Mouse (Mus musculus): Measurements from ENCODE around the gene Cirbp. TPM values are rescaled to one million over a fixed set of nuclear protein-coding genes. Genes with fewer than 3 reads are reported as not detected.
A peak's percentile ranks its signal among the peaks of the same experiment; 100 is the strongest.

Cirbp gene
- total and polyA plus RNA-seq, 2 experiments = 25.9 to 37.0 TPM

GRCm38 (mm10) chr10:80157141-80157929 lies 8.4 kb upstream of the Cirbp start:
- Histone ChIP-seq H3K4me1 (ENCODE audit: control insufficient read depth, insufficient read depth, low read length) (peaks cover 45% of the 10 kb centered on the region), H3K27me3 (ENCODE audit: control insufficient read depth, insufficient read depth, low read length) (no peaks in the 10 kb centered on the region), H3K27ac (replicated peaks; ENCODE audit: insufficient read depth, low read depth, low read length) (0 out of 2 replicates have a peak overlapping the region, but pooled peaks have one; percentile 3), H3K9ac (ENCODE audit: low read depth, low read length) (no peak overlapping the region), H3K36me3 (ENCODE audit: control insufficient read depth, insufficient read depth, low read length) (peaks cover 27% of the 10 kb centered on the region), H3K79me2 (ENCODE audit: control insufficient read depth, insufficient read depth, low read length) (peaks cover 5% of the 10 kb centered on the region; the same call in 1 of the 2 replicates), H3K4me3 (ENCODE audit: insufficient read depth, low read depth, low read length) (no peak overlapping the region)
- no peak for DNase-seq (ENCODE audit: extremely low read depth, low read depth, low spot score)
- WGBS = 69% methylated on average over 15 of the region's 15 CpGs
- no peak for TF ChIP-seq POLR2A (IDR thresholded peaks at IDR 0.05; ENCODE audit: extremely low read depth, insufficient read depth, low read length)
- TF ChIP-seq CTCF (IDR thresholded peaks at IDR 0.05; ENCODE audit: low read depth, low read length) = no peak

- Histone ChIP-seq H3K27me3 (ENCODE audit: control insufficient read depth, insufficient read depth, low read length) (no peaks in the 10 kb centered on the region), H3K79me2 (ENCODE audit: control insufficient read depth, insufficient read depth, low read length) (peaks cover 3% of the 10 kb centered on the region; the same call in 1 of the 2 replicates), H3K36me3 (ENCODE audit: control insufficient read depth, insufficient read depth, low read length) (peaks cover 27% of the 10 kb centered on the region), H3K4me1 (ENCODE audit: control insufficient read depth, insufficient read depth, low read length) (peaks cover 38% of the 10 kb centered on the region), H3K9ac (ENCODE audit: low read depth, low read length) (peak overlapping the region; percentile 23), H3K27ac (replicated peaks; ENCODE audit: insufficient read depth, low read depth, low read length) (peak overlapping the region; percentile 72), H3K4me3 (ENCODE audit: insufficient read depth, low read depth, low read length) (no peak overlapping the region)
- TF ChIP-seq POLR2A (IDR thresholded peaks at IDR 0.05; ENCODE audit: extremely low read depth, insufficient read depth, low read length) = no peak
- no peak for TF ChIP-seq CTCF (IDR thresholded peaks at IDR 0.05; ENCODE audit: low read depth, low read length)
- WGBS = 5% methylated on average over 18 of the region's 18 CpGs
- peak; percentile 47 for DNase-seq (ENCODE audit: extremely low read depth, low read depth, low spot score)
Observed at GRCm38 (mm10) chr10:80158307-80158986, 7.3 kb upstream of the Cirbp start.

- H3K79me2 ChIP-seq (ENCODE audit: control insufficient read depth, insufficient read depth, low read length) = peaks cover 3% of the 10 kb centered on the region; the same call in 1 of the 2 replicates
- TF ChIP-seq POLR2A (IDR thresholded peaks at IDR 0.05; ENCODE audit: extremely low read depth, insufficient read depth, low read length) = no peak
- TF ChIP-seq CTCF (IDR thresholded peaks at IDR 0.05; ENCODE audit: low read depth, low read length) = no peak
- H3K9ac ChIP-seq (ENCODE audit: low read depth, low read length) = peak overlapping the region; percentile 28
- peak overlapping the region; percentile 72 for H3K27ac ChIP-seq (replicated peaks; ENCODE audit: insufficient read depth, low read depth, low read length)
- no peaks in the 10 kb centered on the region for H3K27me3 ChIP-seq (ENCODE audit: control insufficient read depth, insufficient read depth, low read length)
- peaks cover 24% of the 10 kb centered on the region for H3K36me3 ChIP-seq (ENCODE audit: control insufficient read depth, insufficient read depth, low read length)
- 0 out of 2 replicates have a peak overlapping the region, but pooled peaks have one; percentile 1 for H3K4me3 ChIP-seq (ENCODE audit: insufficient read depth, low read depth, low read length)
- 2% methylated on average over 12 of the region's 12 CpGs for WGBS
- DNase-seq (ENCODE audit: extremely low read depth, low read depth, low spot score) = peak; percentile 67
- H3K4me1 ChIP-seq (ENCODE audit: control insufficient read depth, insufficient read depth, low read length) = peaks cover 35% of the 10 kb centered on the region
Observed at GRCm38 (mm10) chr10:80159021-80159560, 6.7 kb upstream of the Cirbp start.

GRCm38 (mm10) chr10:80159561-80160454 lies 6.0 kb upstream of the Cirbp start:
- Histone ChIP-seq H3K27me3 (ENCODE audit: control insufficient read depth, insufficient read depth, low read length) (no peaks in the 10 kb centered on the region), H3K4me3 (ENCODE audit: insufficient read depth, low read depth, low read length) (peak overlapping the region; percentile 34), H3K36me3 (ENCODE audit: control insufficient read depth, insufficient read depth, low read length) (peaks cover 17% of the 10 kb centered on the region; the same call in 1 of the 2 replicates), H3K4me1 (ENCODE audit: control insufficient read depth, insufficient read depth, low read length) (peaks cover 29% of the 10 kb centered on the region), H3K79me2 (ENCODE audit: control insufficient read depth, insufficient read depth, low read length) (no peaks in the 10 kb centered on the region), H3K9ac (ENCODE audit: low read depth, low read length) (peak overlapping the region; percentile 28), H3K27ac (replicated peaks; ENCODE audit: insufficient read depth, low read depth, low read length) (peak overlapping the region; percentile 92)
- under 1% methylated on average over 55 of the region's 55 CpGs for WGBS
- TF ChIP-seq POLR2A (IDR thresholded peaks at IDR 0.05; ENCODE audit: extremely low read depth, insufficient read depth, low read length) (no peak), CTCF (IDR thresholded peaks at IDR 0.05; ENCODE audit: low read depth, low read length) (no peak)
- DNase-seq (ENCODE audit: extremely low read depth, low read depth, low spot score) = peak; percentile 91
